Mouse (Mus musculus): ENCODE results near the gene Senp7. TPM values are rescaled to one million over a fixed set of nuclear protein-coding genes. Genes with fewer than 3 reads are reported as not detected.

Senp7 gene
- polyA plus RNA-seq, 1 experiment from 2014 or later, result 65.1 TPM

Small RNA genes within 50 kb of the gene (microRNA-seq; reads per million reads assigned to microRNA genes)
- gene Gm24047, result not detected

Other genes starting within 250 kb of the Senp7 start
- 0.89 and 0.98 TPM in 2 replicates for gene Nfkbiz, start 209.4 kb upstream of the Senp7 start, polyA plus RNA-seq (2015; fragmentation: Nextera tagmentation; extraction: Ambion mirVana)
- gene Nxpe3, start 153.1 kb upstream of the Senp7 start, polyA plus RNA-seq (2015; fragmentation: Nextera tagmentation; extraction: Ambion mirVana), result 1.1 and 1.5 TPM in 2 replicates
- 17.2 and 17.8 TPM in 2 replicates for gene Cep97, start 113.5 kb upstream of the Senp7 start, polyA plus RNA-seq (2015; fragmentation: Nextera tagmentation; extraction: Ambion mirVana)
- 616 and 636 TPM in 2 replicates for gene Rpl24, start 82.1 kb upstream of the Senp7 start, polyA plus RNA-seq (2015; fragmentation: Nextera tagmentation; extraction: Ambion mirVana)
- gene Zbtb11, start 74.5 kb upstream of the Senp7 start, polyA plus RNA-seq (2015; fragmentation: Nextera tagmentation; extraction: Ambion mirVana), result 21.2 and 21.4 TPM in 2 replicates
- gene Pcnp, start 18.6 kb upstream of the Senp7 start, polyA plus RNA-seq (2015; fragmentation: Nextera tagmentation; extraction: Ambion mirVana), result 259 and 279 TPM in 2 replicates
- gene Trmt10c, start 10.5 kb upstream of the Senp7 start, polyA plus RNA-seq (2015; fragmentation: Nextera tagmentation; extraction: Ambion mirVana), result 23.2 and 23.8 TPM in 2 replicates
- gene Impg2, start 156.0 kb downstream of the Senp7 start, polyA plus RNA-seq (2015; fragmentation: Nextera tagmentation; extraction: Ambion mirVana), result 0.23 and 0.28 TPM in 2 replicates